Mouse (Mus musculus) left cerebral cortex, postnatal 14 days (tissue): ENCODE measurements at regions not wholly inside any gene's neighbourhood (a gene's known extent, or its start where the extent isn't known, plus 50 kb on each side); places are given as distances from the start of the nearest gene placed in this dataset.

Experiments
- DNase-seq, 2 experiments: peaks; one replicate each; pipeline ENCODE4 v3.0.0; 2021 to 2022; ENCODE audit warnings: low spot score in 2 of 2, mixed read lengths in 1 of 2
- intact Hi-C: fragments of 180-260 bp; cut with DNase I; formaldehyde crosslinking; loops from one replicate; pipeline ENCODE4 v1.15.1; 2025

- intact Hi-C loops, result no loop called here
- DNase-seq, result no peak
Measured at GRCm38 (mm10) chr10:10628236-10628717, 52.9 kb upstream of the Gm10944 start.

- intact Hi-C loops, result loop anchor here (10.0 kb wide), 1 partner anchor 70 kb away; the partner anchor contains the start of gene Gm10944
- peak; percentile 20 to 42 for DNase-seq
Measured at GRCm38 (mm10) chr10:10614976-10615762, 57.1 kb upstream of the Rab32 start.

GRCm38 (mm10) chr10:10610561-10611345 lies 52.7 kb upstream of the Rab32 start:
- DNase-seq, result peak in 1 of 2 experiments; percentile 78
- intact Hi-C loops, result loop anchor here (10.0 kb wide), 1 partner anchor 74 kb away; the partner anchor contains the start of gene Gm10944

GRCm38 (mm10) chr10:10608626-10609168 lies 50.6 kb upstream of the Rab32 start:
- intact Hi-C loops, result no loop called here
- no peak for DNase-seq
